Mouse (Mus musculus) kidney, adult 2 months (tissue): ENCODE data around the gene Sec24c. TPM values are rescaled to one million over a fixed set of nuclear protein-coding genes. Genes with fewer than 3 reads are reported as not detected.

Experiments
- DNase-seq: peaks from one replicate; pipeline ENCODE4 v3.0.0; 2021
- H3K27ac ChIP-seq: fragments of 200-500 bp; 2 replicates; pipeline ENCODE4 v1.5.1; 2012; ENCODE audit warnings: low read depth, low read length, control low read depth, inconsistent platforms; ENCODE audit not compliant: insufficient read depth
- H3K27me3 ChIP-seq: fragments of 200-500 bp; replicated peaks from 2 replicates; pipeline ENCODE4 v1.6.1; 2012; ENCODE audit warnings: mild to moderate bottlenecking, moderate library complexity, low read length, inconsistent platforms; ENCODE audit not compliant: control insufficient read depth, insufficient read depth
- H3K36me3 ChIP-seq: fragments of 200-500 bp; 2 replicates; pipeline ENCODE4 v1.6.1; 2012; ENCODE audit warnings: mild to moderate bottlenecking, moderate library complexity, low read length, inconsistent platforms; ENCODE audit not compliant: control insufficient read depth, insufficient read depth
- H3K4me1 ChIP-seq: fragments of 200-500 bp; 2 replicates; pipeline ENCODE4 v1.6.1; 2011; ENCODE audit warnings: low read length; ENCODE audit not compliant: control insufficient read depth, insufficient read depth
- H3K4me3 ChIP-seq: fragments of 200-500 bp; 2 replicates; pipeline ENCODE4 v1.5.1; 2011; ENCODE audit warnings: mild to moderate bottlenecking, low read depth, low read length, control low read depth; ENCODE audit not compliant: insufficient read depth
- CTCF ChIP-seq: fragments of 200-500 bp; conservative IDR thresholded peaks from 2 replicates; pipeline ENCODE4 v1.5.1; 2011; ENCODE audit warnings: low read depth, mild to moderate bottlenecking, control low read depth, low read length, moderate library complexity, mixed read lengths; ENCODE audit not compliant: insufficient read depth, insufficient read length
- POLR2A ChIP-seq: fragments of 200-500 bp; IDR thresholded peaks from one replicate; pipeline ENCODE4 v1.6.1; 2011; ENCODE audit warnings: low read depth, low read length, control low read depth
- WGBS: fragments of 180-500 bp; shearing (Covaris S2); methylation state at CpG from one replicate; pipeline ENCODE4 v1.1.7; 2018; 5-methylcytosine and 5-hydroxymethylcytosine counted together
- polyA plus RNA-seq: library from polyadenylated mRNA; depleted of rRNA; stranded (reverse); fragments of >200 nt; gene quantifications from 2 replicates; pipeline ENCODE4 v1.2.3, GENCODE M21; 2012

The Sec24c gene
- polyA plus RNA-seq, 1 experiment: 133 TPM

- 1% methylated on average over 80 of the region's 80 CpGs for WGBS
- H3K4me3 ChIP-seq: peak within 1 kb of the TSS; percentile 66
- H3K4me1 ChIP-seq: peaks cover 10% of the 10 kb centered on the region; the same call in 1 of the 2 replicates
- H3K27me3 ChIP-seq: no peaks in the 10 kb centered on the region
- peak within 1 kb of the TSS; percentile 74 for H3K27ac ChIP-seq
- no peaks in the 10 kb centered on the region for H3K36me3 ChIP-seq
- DNase-seq: peak; percentile 95
- peak; percentile 36 for TF ChIP-seq POLR2A
- no peak for TF ChIP-seq CTCF
These were observed 33.4 kb downstream of the Sec24c start, which contains the start of gene Zswim8 for GRCm38 (mm10) chr14:20707201-20708190. Gene Zswim8 (plus strand): TSS chr14:20707552.

GRCm38 (mm10) chr14:20708239-20708638 lies 34.1 kb downstream of the Sec24c start:
- H3K4me3 ChIP-seq: peak overlapping the region; percentile 66
- WGBS: 2% methylated on average over 10 of the region's 10 CpGs
- no peaks in the 10 kb centered on the region for H3K27me3 ChIP-seq
- H3K36me3 ChIP-seq: no peaks in the 10 kb centered on the region; the same call in 1 of the 2 replicates
- TF ChIP-seq POLR2A (no peak), CTCF (no peak)
- H3K27ac ChIP-seq: no peak overlapping the region
- DNase-seq: no peak
- peaks cover 10% of the 10 kb centered on the region; the same call in 1 of the 2 replicates for H3K4me1 ChIP-seq

GRCm38 (mm10) chr14:20713832-20714231 lies 39.7 kb downstream of the Sec24c start:
- no peak overlapping the region for H3K4me3 ChIP-seq
- DNase-seq: no peak
- WGBS: 76% methylated on average over 11 of the region's 11 CpGs
- 0 out of 2 replicates have a peak, but pooled peaks cover 2% of the 10 kb centered on the region for H3K4me1 ChIP-seq
- H3K27ac ChIP-seq: no peak overlapping the region
- no peaks in the 10 kb centered on the region for H3K27me3 ChIP-seq
- H3K36me3 ChIP-seq: peaks cover 2% of the 10 kb centered on the region; the same call in 1 of the 2 replicates
- no peak for TF ChIP-seq CTCF
- no peak for TF ChIP-seq POLR2A

DNA sequence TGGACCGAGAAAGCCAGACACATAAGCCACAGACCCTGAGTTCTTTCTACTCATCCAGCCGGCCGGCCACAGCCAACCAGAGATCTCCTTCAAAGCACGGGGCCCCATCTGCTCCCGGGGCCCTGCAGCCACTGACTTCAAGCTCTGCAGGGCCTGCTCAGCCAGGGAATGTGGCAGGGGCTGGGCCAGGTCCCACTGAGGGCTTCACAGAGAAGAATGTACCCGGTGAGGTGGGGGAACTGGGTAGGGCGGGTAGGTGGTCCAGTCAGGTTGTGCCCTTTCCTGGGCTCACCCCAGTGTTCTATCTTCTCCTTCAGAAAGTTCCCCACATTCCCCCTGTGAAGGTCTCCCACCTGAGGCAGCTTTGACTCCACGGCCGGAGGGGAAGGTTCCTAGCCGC lies 44.3 kb downstream of the Sec24c start:
- Histone ChIP-seq H3K36me3 (peaks cover 2% of the 10 kb centered on the region), H3K4me1 (no peaks in the 10 kb centered on the region), H3K27me3 (no peaks in the 10 kb centered on the region), H3K27ac (no peak overlapping the region), H3K4me3 (no peak overlapping the region)
- WGBS: 90% methylated on average over 10 of the region's 10 CpGs
- no peak for DNase-seq
- no peak for TF ChIP-seq CTCF
- no peak for TF ChIP-seq POLR2A

GRCm38 (mm10) chr14:20719767-20720166 lies 45.7 kb downstream of the Sec24c start:
- TF ChIP-seq POLR2A: no peak
- no peak for TF ChIP-seq CTCF

DNA sequence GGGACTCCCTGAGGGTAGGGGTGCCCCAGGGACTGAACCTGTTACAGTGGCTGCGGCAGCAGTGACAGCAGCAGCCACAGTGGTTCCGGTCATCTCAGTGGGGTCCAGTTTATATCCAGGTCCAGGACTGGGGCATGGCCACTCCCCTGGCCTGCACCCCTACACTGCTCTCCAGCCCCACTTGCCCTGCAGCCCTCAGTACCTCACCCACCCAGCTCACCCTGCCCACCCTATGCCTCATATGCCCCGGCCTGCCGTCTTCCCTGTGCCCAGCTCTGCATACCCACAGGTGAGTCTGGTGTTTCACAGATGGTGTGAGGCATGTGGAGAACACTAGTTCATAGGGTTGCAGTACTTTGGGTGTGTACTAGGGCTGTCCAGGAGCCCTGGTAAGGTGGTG lies 47.3 kb downstream of the Sec24c start:
- 89% methylated on average over 4 of the region's 4 CpGs for WGBS
- no peaks in the 10 kb centered on the region for H3K27me3 ChIP-seq
- no peak for TF ChIP-seq CTCF
- TF ChIP-seq POLR2A: no peak
- H3K4me3 ChIP-seq: no peak overlapping the region
- no peak overlapping the region for H3K27ac ChIP-seq
- no peak for DNase-seq
- no peaks in the 10 kb centered on the region; the same call in none of the 2 replicates for H3K36me3 ChIP-seq
- no peaks in the 10 kb centered on the region for H3K4me1 ChIP-seq

More at GRCm38 (mm10) chr14:20719767-20720166, 45.7 kb downstream of the Sec24c start:
- no peak overlapping the region for H3K27ac ChIP-seq
- H3K4me1 ChIP-seq: no peaks in the 10 kb centered on the region
- no peak overlapping the region for H3K4me3 ChIP-seq
- no peak for DNase-seq
- no peaks in the 10 kb centered on the region for H3K27me3 ChIP-seq
- H3K36me3 ChIP-seq: peaks cover 2% of the 10 kb centered on the region
- WGBS: 81% methylated on average over 12 of the region's 12 CpGs

DNA sequence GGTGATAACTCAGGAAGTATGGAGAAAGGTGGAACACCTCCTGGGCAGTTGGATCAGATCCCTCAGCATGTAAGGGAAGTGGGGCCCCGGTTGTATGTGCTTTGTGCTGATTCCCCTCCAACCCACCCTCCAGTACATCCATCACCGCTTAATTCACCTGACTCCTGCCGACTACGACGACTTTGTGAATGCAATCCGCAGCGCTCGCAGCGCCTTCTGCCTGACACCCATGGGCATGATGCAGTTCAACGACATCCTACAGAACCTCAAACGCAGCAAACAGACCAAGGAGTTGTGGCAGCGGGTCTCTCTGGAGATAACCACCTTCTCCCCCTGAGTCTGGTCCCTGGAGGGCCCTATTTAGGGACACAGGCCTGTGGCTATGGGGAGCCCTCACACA lies 48.9 kb downstream of the Sec24c start:
- Histone ChIP-seq H3K27me3 (no peaks in the 10 kb centered on the region), H3K36me3 (no peaks in the 10 kb centered on the region; the same call in none of the 2 replicates), H3K4me1 (no peaks in the 10 kb centered on the region), H3K27ac (no peak overlapping the region), H3K4me3 (no peak overlapping the region)
- TF ChIP-seq POLR2A (no peak), CTCF (no peak)
- 89% methylated on average over 12 of the region's 12 CpGs for WGBS
- DNase-seq: no peak
